Mouse (Mus musculus): ENCODE measurements around the gene Slco2a1.

GRCm38 (mm10) chr9:102972393-102973050 lies 16.0 kb upstream of the Slco2a1 start:
- TF ChIP-seq E2F4 (IDR thresholded peaks at IDR 0.05; ENCODE audit: insufficient replicate concordance, low read depth, low read length), result no peak
- TF ChIP-seq NELFE (IDR thresholded peaks at IDR 0.05; ENCODE audit: low read depth, low read length), result no peak
- no peak for TF ChIP-seq POLR2A (IDR thresholded peaks at IDR 0.05; ENCODE audit: low read depth, low read length)
- no peak for TF ChIP-seq EP300 (IDR thresholded peaks at IDR 0.05; ENCODE audit: low read length)
- no peak for TF ChIP-seq BHLHE40 (IDR thresholded peaks at IDR 0.05; ENCODE audit: low read depth, low read length)
- TF ChIP-seq HCFC1 (IDR thresholded peaks at IDR 0.05; ENCODE audit: low read depth, low read length), result no peak
- TF ChIP-seq USF1 (IDR thresholded peaks at IDR 0.05; ENCODE audit: low read depth, low read length), result no peak
- no peak for TF ChIP-seq MEF2A (IDR thresholded peaks at IDR 0.05; ENCODE audit: borderline replicate concordance, low read depth, low read length)
- no peak for TF ChIP-seq GABPA (IDR thresholded peaks at IDR 0.05; ENCODE audit: insufficient replicate concordance, low read depth, low read length)

All from CH12.LX (cell line).